In the genomic region with DNA sequence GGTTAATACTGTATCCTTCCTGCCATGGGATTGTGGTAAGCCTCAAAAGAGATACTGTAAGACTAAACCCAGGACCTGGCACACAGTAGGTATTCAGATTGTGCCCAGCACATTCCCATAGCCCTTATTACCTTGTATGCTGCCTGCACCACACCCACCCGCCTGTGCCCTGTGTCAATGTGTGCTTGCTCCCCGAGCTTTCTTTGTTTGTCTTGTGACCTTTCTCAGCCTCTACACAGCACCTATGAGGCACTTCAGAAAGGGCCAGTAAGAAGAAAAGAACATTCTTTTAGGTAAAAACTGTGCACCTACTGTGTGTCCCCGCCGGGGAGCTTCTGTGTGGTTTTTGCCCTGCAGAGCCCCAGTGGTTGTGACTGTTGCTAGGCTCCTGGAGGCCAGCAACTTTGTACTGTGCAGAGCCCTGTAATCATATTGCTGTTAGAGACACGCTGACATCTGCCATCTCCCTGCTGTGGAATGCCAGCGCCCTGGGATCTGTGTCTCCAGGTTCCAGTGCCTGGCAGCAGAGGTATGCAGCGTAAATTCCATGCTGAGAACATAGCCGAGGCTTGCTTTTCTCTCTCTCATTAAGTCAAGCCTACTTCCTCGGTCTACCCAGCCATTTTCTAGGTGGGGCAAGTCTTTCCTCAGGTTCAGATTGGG, we compare ENCODE assay signal across 9 mouse cellular contexts. TPM values are rescaled to one million over a fixed set of nuclear protein-coding genes. Genes with fewer than 3 reads are reported as not detected.
A peak's percentile ranks its signal among the peaks of the same experiment; 100 is the strongest.
DNase-seq lines count a peak whose midpoint lies in the region; ATAC-seq and TF ChIP-seq lines count a peak whose summit lies in the region.
"Had no signal": no experiment of that assay in that cellular context is flagged by ENCODE, and none has a peak within 500 bp of the region (broad histone marks: within the 10 kb centered on the region; RNA-seq: fewer than 3 reads in every experiment).

No protein-coding gene starts in this region.

- DNase-seq in gastrocnemius, adult 2 months = no peak
- no peak for DNase-seq in gastrocnemius, postnatal 4 days (ENCODE audit: low spot score in 2 of 2)
- no peak for DNase-seq in neural tube, embryonic 11.5 days (ENCODE audit: low spot score)
- DNase-seq in neural tube, embryonic 10.5 days (ENCODE audit: extremely low spot score, low spot score) = no peak
- DNase-seq in spleen, postnatal 10 days (ENCODE audit: low spot score in 2 of 2) = no peak
- DNase-seq in left cerebral cortex, adult 2 months (ENCODE audit: extremely low spot score in 1 of 2, low spot score in 2 of 2) = no peak
- no peak for DNase-seq in gastrocnemius, postnatal 25 days

- H3K27ac ChIP-seq in gastrocnemius, adult 2 months = 0 out of 2 replicates have a peak overlapping the region, but pooled peaks have one; percentile 1
- H3K27ac ChIP-seq in neural tube, embryonic 11.5 days (ENCODE audit: low read depth, low read length) = no peak overlapping the region
- peak overlapping the region; percentile 63 for H3K27ac ChIP-seq in limb, embryonic 15.5 days
- H3K27ac ChIP-seq in left cerebral cortex, adult 2 months = no peak overlapping the region; the same call in 1 of the 2 replicates
- H3K27ac ChIP-seq: forebrain, embryonic 13.5 days had no signal

- H3K9me3 ChIP-seq in neural tube, embryonic 11.5 days (ENCODE audit: control insufficient read depth, low read length) = no peaks in the 10 kb centered on the region
- H3K9me3 ChIP-seq in limb, embryonic 15.5 days = no peaks in the 10 kb centered on the region
- H3K9me3 ChIP-seq: forebrain, embryonic 13.5 days had no signal

- no peak overlapping the region for H3K9ac ChIP-seq in neural tube, embryonic 11.5 days (ENCODE audit: low read length)
- H3K9ac ChIP-seq in limb, embryonic 15.5 days = 0 out of 2 replicates have a peak overlapping the region, but pooled peaks have one; percentile 20
- H3K9ac ChIP-seq: forebrain, embryonic 13.5 days had no signal

- no peak overlapping the region for H3K4me2 ChIP-seq in neural tube, embryonic 11.5 days (ENCODE audit: low read depth)
- H3K4me2 ChIP-seq in limb, embryonic 15.5 days = no peak overlapping the region
- H3K4me2 ChIP-seq: forebrain, embryonic 13.5 days had no signal

- peak; percentile 27; the same call in 1 of the 2 replicates for ATAC-seq in neural tube, embryonic 11.5 days (ENCODE audit: insufficient read depth, low FRiP score, low TSS enrichment)
- ATAC-seq in limb, embryonic 15.5 days (ENCODE audit: insufficient number of reproducible peaks, low FRiP score, low TSS enrichment, low read depth) = no peak
- ATAC-seq: forebrain, embryonic 13.5 days had no signal

- intact Hi-C loops in gastrocnemius, adult 2 months (cut with DNase I) = no loop called here
- intact Hi-C loops in left cerebral cortex, adult 2 months (cut with DNase I) = no loop called here

- TF ChIP-seq CTCF in gastrocnemius, adult 2 months (IDR thresholded peaks at IDR 0.05) = no peak
- no peak for TF ChIP-seq CTCF in left cerebral cortex, adult 2 months (IDR thresholded peaks at IDR 0.05)

- H3K4me1 ChIP-seq in neural tube, embryonic 11.5 days (ENCODE audit: control insufficient read depth, insufficient read depth, low read length) = peaks cover 15% of the 10 kb centered on the region
- H3K4me1 ChIP-seq in limb, embryonic 15.5 days = peaks cover 27% of the 10 kb centered on the region
- H3K4me1 ChIP-seq: forebrain, embryonic 13.5 days had no signal

- 49% methylated on average over 9 of the region's 9 CpGs for WGBS in neural tube, embryonic 11.5 days
- WGBS in limb, embryonic 15.5 days = 29% methylated on average over 9 of the region's 9 CpGs

- H3K27me3 ChIP-seq in neural tube, embryonic 11.5 days (ENCODE audit: control insufficient read depth, insufficient read depth, low read length) = no peaks in the 10 kb centered on the region
- no peaks in the 10 kb centered on the region for H3K27me3 ChIP-seq in limb, embryonic 15.5 days
- H3K27me3 ChIP-seq: forebrain, embryonic 13.5 days had no signal

- H3K4me3 ChIP-seq in gastrocnemius, adult 2 months = no peak overlapping the region
- H3K4me3 ChIP-seq in neural tube, embryonic 11.5 days (ENCODE audit: low read depth, low read length) = no peak overlapping the region
- no peak overlapping the region for H3K4me3 ChIP-seq in limb, embryonic 15.5 days
- H3K4me3 ChIP-seq in left cerebral cortex, adult 2 months = no peak overlapping the region
- H3K4me3 ChIP-seq: forebrain, embryonic 13.5 days had no signal

- H3K36me3 ChIP-seq in neural tube, embryonic 11.5 days (ENCODE audit: control insufficient read depth, insufficient read depth, low read length) = no peaks in the 10 kb centered on the region
- peaks cover 3% of the 10 kb centered on the region; the same call in 1 of the 2 replicates for H3K36me3 ChIP-seq in limb, embryonic 15.5 days

RNA-seq across cellular contexts. Expression of gene Arrb1, which starts 18.1 kb away (rescaled TPM):
- 10 to 100 TPM in 1 of 2 experiments, 1 to 10 TPM in 1; 6.9 to 10.8 TPM for total RNA-seq in gastrocnemius, adult 2 months (2021)
- total RNA-seq in gastrocnemius, postnatal 4 days (2021) = 10 to 100 TPM; 30.7 to 32.6 TPM
- polyA plus RNA-seq in neural tube, embryonic 11.5 days (2014; fragmentation: Nextera tagmentation; extraction: Ambion mirVana) = 5.0 and 5.3 TPM in 2 replicates
- 5.8 and 7.4 TPM in 2 replicates for polyA plus RNA-seq in limb, embryonic 15.5 days (2015; fragmentation: Nextera tagmentation; extraction: Ambion mirVana)
- 100 to 1,000 TPM; 193 to 197 TPM for total RNA-seq in left cerebral cortex, adult 2 months (2021)
- total RNA-seq in gastrocnemius, postnatal 25 days (2021) = 10 to 100 TPM; 12.4 to 15.6 TPM

Comparison
In these comparisons a context has a peak if more than half of its experiments do, and no peak if none do; other contexts are left out.
1. H3K27ac ChIP-seq: peak in gastrocnemius, adult 2 months (single experiment) and limb, embryonic 15.5 days (single experiment); none in neural tube, embryonic 11.5 days (single experiment) and left cerebral cortex, adult 2 months (single experiment).
2. RNA of gene Arrb1, which starts 18.1 kb away (total RNA-seq): 193 to 197 TPM in left cerebral cortex, adult 2 months; 30.7 to 32.6 TPM in gastrocnemius, postnatal 4 days, 12.4 to 15.6 TPM in gastrocnemius, postnatal 25 days and 6.9 to 10.8 TPM in gastrocnemius, adult 2 months; every median in the first group is over 4 times any median in the second.